Mouse (Mus musculus): ENCODE measurements around the gene Ncam1. TPM values are rescaled to one million over a fixed set of nuclear protein-coding genes. Genes with fewer than 3 reads are reported as not detected.

Ncam1 gene
- polyA plus RNA-seq, 1 experiment: not detected

DNA sequence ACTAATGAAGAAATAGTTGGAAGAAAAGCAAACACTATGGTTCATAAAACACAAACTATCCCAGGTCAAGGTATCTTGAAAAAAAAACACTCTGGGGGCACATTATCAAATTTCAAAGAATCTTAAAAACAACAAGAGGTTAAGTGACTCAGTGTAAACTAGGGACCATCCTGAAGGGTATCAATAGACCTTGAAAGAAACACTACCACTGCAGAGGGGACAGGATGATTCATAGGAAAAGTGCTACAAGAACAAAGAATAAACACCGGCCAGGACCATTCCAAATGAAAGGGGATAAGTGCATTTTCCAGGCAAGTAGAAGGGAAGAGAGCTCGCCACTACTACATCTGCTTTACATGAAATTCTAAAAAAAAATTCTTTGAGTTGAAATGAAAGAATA lies 32.1 kb downstream of the Ncam1 start:
- no peak for TF ChIP-seq GATA1 (IDR thresholded peaks at IDR 0.05; ENCODE audit: low read length)

DNA sequence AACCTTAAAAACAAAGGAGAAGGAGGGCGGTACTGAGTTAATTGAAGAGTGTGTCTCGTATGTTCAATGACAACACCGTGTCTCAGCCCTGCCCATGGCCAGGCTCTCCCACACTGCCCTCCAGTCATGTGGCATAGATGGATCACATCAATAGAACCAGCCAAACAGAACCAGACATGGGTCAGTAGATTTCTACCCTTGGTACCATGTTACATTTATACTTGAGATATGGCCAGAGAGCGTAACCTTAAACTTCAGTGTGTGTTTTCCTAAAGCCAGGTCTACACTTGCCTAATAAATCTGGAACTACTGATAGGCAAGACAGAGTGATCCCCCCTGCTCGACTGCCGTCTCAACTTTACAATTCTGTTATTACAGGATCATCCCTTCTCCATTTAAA lies 38.2 kb downstream of the Ncam1 start:
- no peak for TF ChIP-seq GATA1 (IDR thresholded peaks at IDR 0.05; ENCODE audit: low read length)

GRCm38 (mm10) chr9:49758436-49758835 lies 40.3 kb downstream of the Ncam1 start:
- no peak for TF ChIP-seq GATA1 (IDR thresholded peaks at IDR 0.05; ENCODE audit: low read length)

- TF ChIP-seq GATA1 (IDR thresholded peaks at IDR 0.05; ENCODE audit: low read length): no peak
These were observed 40.7 kb downstream of the Ncam1 start for GRCm38 (mm10) chr9:49757986-49758385.

- no peak for TF ChIP-seq GATA1 (IDR thresholded peaks at IDR 0.05; ENCODE audit: low read length)
These were observed 41.1 kb downstream of the Ncam1 start for GRCm38 (mm10) chr9:49757582-49757981.

GRCm38 (mm10) chr9:49756725-49757124 lies 42.0 kb downstream of the Ncam1 start:
- no peak for TF ChIP-seq GATA1 (IDR thresholded peaks at IDR 0.05; ENCODE audit: low read length)

- TF ChIP-seq GATA1 (IDR thresholded peaks at IDR 0.05; ENCODE audit: low read length): no peak
These were observed 43.5 kb downstream of the Ncam1 start for GRCm38 (mm10) chr9:49755214-49755613.

- TF ChIP-seq GATA1 (IDR thresholded peaks at IDR 0.05; ENCODE audit: low read length): no peak
These were observed 47.3 kb downstream of the Ncam1 start for GRCm38 (mm10) chr9:49751466-49751865.

- TF ChIP-seq GATA1 (IDR thresholded peaks at IDR 0.05; ENCODE audit: low read length): no peak
These were observed 52.5 kb downstream of the Ncam1 start for GRCm38 (mm10) chr9:49746176-49746575.

DNA sequence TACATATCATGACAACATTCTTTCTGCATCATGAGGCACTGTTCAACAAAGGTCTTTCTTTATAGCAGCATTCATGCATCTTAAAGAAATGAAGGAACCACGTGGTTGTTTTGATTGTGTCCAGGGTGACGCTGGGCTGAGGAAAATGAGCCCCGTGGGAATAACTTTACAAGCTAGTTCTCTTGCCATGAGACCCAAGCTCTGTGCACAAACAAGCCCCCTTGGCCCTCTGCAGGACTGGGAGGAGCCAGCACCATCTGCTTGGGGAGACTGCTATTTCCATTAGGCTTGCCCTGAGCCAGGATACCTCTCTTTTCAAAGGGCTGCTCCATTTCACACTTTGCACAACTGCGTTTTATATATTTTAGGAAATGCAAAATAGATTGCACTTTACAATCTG lies 53.0 kb downstream of the Ncam1 start:
- TF ChIP-seq GATA1 (IDR thresholded peaks at IDR 0.05; ENCODE audit: low read length): no peak

DNA sequence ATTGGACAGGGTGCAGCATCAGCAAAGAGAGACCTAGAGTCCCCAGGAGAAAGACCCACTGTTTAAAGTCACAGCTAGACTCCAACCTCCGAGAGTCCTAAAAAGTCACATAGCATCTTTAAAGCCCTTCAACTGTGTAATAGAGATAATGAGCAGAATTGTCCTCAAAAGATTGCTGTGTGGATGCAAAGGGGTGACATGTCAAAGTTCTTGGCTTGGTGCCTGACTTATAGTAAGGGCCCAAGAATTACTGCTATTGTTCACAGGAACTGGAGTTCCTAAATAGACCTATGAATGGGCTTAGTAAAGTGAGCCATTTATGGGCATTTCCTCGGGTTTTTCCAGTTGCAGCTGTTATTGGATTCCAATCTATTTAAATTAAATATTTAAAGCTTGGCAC lies 54.4 kb downstream of the Ncam1 start:
- TF ChIP-seq GATA1 (IDR thresholded peaks at IDR 0.05; ENCODE audit: low read length): no peak

- no peak for TF ChIP-seq GATA1 (IDR thresholded peaks at IDR 0.05; ENCODE audit: low read length)
These were observed 58.8 kb downstream of the Ncam1 start for GRCm38 (mm10) chr9:49739935-49740334.

- no peak for TF ChIP-seq GATA1 (IDR thresholded peaks at IDR 0.05; ENCODE audit: low read length)
These were observed 60.2 kb downstream of the Ncam1 start for GRCm38 (mm10) chr9:49738546-49738945.

DNA sequence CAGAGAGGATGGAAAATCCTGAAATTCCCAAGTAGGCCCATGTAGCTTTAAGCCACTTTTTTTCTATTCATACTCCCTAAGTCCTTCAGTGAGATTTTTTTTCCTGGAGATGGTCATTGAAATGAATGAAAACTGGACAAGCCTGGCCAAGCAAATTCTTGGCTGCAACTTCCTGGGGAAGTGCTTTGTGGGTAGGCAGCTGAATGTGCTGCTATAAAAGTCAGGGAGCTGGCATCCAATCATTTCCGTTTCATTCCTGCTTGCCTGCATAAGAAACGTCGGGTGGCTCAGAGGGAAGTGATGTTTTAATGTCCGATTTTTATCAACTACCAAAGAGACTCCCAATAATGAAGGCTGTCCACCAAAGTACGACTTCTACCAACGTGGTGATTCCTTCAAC lies 61.6 kb downstream of the Ncam1 start:
- no peak for TF ChIP-seq GATA1 (IDR thresholded peaks at IDR 0.05; ENCODE audit: low read length)

DNA sequence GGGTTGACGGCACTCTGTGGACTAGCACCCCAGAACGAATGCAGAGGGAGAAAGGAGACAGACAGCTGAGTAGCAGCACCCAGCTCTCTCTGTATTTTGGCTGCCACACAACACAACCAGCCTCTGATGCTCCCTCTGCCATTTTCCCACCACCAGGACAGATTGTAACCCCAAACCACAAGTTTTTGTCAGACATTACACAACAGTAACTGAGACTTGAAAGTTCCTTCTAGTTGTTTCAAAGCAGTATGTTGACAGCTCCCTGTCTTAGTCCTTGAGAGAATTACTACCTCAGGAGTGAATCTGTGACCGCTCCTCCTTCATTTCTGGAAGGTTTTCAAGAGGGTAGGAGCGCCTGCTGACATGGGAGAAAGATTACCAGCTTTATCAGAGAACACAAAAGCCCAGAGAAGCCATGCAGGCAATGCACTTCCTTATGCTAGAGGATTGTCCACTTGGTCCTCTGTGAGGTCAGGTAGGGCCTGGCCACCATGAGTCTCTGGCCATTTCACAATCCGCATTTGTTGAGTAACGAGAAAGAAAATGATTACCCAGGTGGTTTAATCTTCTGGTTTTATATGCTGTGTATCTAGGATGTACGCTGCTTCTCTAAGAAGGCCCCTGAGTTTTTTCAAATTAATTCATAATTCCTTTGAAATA lies 64.2 kb downstream of the Ncam1 start:
- TF ChIP-seq GATA1 (IDR thresholded peaks at IDR 0.05; ENCODE audit: low read length): no peak

DNA sequence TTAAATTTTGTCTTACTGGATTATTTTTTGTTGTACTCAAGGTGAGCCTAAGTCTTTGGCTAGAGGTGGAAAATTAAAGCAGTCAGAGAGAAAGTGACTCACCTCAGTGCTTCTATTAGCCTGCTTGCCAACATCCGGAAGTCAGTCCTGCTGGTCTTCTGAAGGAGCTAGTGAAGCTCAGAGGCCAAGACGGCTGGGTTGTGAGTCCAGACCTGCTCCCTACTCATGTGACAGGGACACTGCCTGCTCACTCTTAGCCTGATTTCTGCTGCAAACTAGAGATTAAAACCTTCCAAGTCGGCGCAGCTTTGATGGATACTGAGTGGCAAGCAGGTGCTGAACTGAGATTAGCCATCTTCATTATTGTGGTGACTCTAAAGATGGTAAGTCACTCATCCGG lies 65.0 kb downstream of the Ncam1 start:
- TF ChIP-seq GATA1 (IDR thresholded peaks at IDR 0.05; ENCODE audit: low read length): no peak

DNA sequence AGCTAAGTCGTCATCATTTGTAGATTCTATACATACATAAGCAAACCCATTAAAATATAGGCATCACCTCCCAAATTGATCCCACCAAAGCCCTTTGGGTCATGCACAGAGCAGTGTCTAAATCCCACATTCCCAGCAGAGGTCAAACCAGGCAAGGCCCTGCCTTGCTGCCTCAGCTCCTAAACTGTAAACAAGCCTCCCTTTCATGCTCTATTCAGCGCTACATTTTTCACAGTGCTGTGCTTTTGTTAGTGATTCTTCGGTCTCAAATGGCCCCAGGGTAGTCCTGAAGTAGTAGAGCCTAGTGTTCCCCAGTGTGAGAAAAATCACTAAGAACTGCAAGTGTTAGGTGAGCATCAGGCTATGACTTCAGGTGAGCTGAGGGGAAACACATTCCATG lies 69.2 kb downstream of the Ncam1 start:
- TF ChIP-seq GATA1 (IDR thresholded peaks at IDR 0.05; ENCODE audit: low read length): no peak

GRCm38 (mm10) chr9:49728211-49728610 lies 70.5 kb downstream of the Ncam1 start:
- TF ChIP-seq GATA1 (IDR thresholded peaks at IDR 0.05; ENCODE audit: low read length): no peak
